Mouse (Mus musculus) gastrocnemius, postnatal 14 days (tissue): Measurements from ENCODE around the gene Patj. TPM values are rescaled to one million over a fixed set of nuclear protein-coding genes. Genes with fewer than 3 reads are reported as not detected.

Source experiments
- DNase-seq: peaks from one replicate; pipeline ENCODE4 v3.0.0; 2021; ENCODE audit warnings: mixed read lengths
- intact Hi-C: fragments of 180-260 bp; cut with DNase I; formaldehyde crosslinking; loops from one replicate; pipeline ENCODE4 v1.15.1; 2025; ENCODE audit warnings: low total_unique reads
- total RNA-seq, 2 experiments: library from RNA; stranded (reverse); gene quantifications; 2 replicates each; pipeline ENCODE4 v1.2.3; 2021

Gene Patj
- total RNA-seq, 2 experiments from 2014 or later: 1.9 to 2.7 TPM

- intact Hi-C loops: loop anchor here (10.0 kb wide), 2 partner anchors 695 to 875 kb away; no protein-coding TSS in a partner anchor
- no peak for DNase-seq
These were observed 43.8 kb downstream of the Patj start for GRCm38 (mm10) chr4:98439261-98440005.

GRCm38 (mm10) chr4:98441248-98441647 is 45.7 kb downstream of the Patj start:
- intact Hi-C loops: loop anchor here (10.0 kb wide), 2 partner anchors 696 to 876 kb away; no protein-coding TSS in a partner anchor
- no peak for DNase-seq

- intact Hi-C loops: loop anchor here (10.0 kb wide), 2 partner anchors 700 to 880 kb away; no protein-coding TSS in a partner anchor
- peak; percentile 31 for DNase-seq
These were observed 49.0 kb downstream of the Patj start for GRCm38 (mm10) chr4:98444437-98445139.

GRCm38 (mm10) chr4:98449564-98450263 is 54.1 kb downstream of the Patj start:
- intact Hi-C loops: loop anchor here (10.0 kb wide), 2 partner anchors 705 to 885 kb away; no protein-coding TSS in a partner anchor
- DNase-seq: no peak

- intact Hi-C loops: no loop called here
- no peak for DNase-seq
These were observed 54.7 kb downstream of the Patj start for GRCm38 (mm10) chr4:98450308-98450707.

- DNase-seq: no peak
- intact Hi-C loops: no loop called here
These were observed 55.2 kb downstream of the Patj start for GRCm38 (mm10) chr4:98450829-98451228.

GRCm38 (mm10) chr4:98451259-98451658 is 55.7 kb downstream of the Patj start:
- DNase-seq: no peak
- intact Hi-C loops: no loop called here

- intact Hi-C loops: no loop called here
- DNase-seq: no peak
These were observed 57.1 kb downstream of the Patj start for GRCm38 (mm10) chr4:98452725-98453124.

- no peak for DNase-seq
- intact Hi-C loops: no loop called here
These were observed 57.6 kb downstream of the Patj start for GRCm38 (mm10) chr4:98453231-98453630.

GRCm38 (mm10) chr4:98455352-98455751 is 59.8 kb downstream of the Patj start:
- intact Hi-C loops: no loop called here
- DNase-seq: no peak

- intact Hi-C loops: no loop called here
- no peak for DNase-seq
These were observed 60.3 kb downstream of the Patj start for GRCm38 (mm10) chr4:98455910-98456309.

GRCm38 (mm10) chr4:98461804-98462341 is 66.3 kb downstream of the Patj start:
- intact Hi-C loops: no loop called here

GRCm38 (mm10) chr4:98465476-98465875 is 69.9 kb downstream of the Patj start:
- no peak for DNase-seq
- intact Hi-C loops: no loop called here

More at GRCm38 (mm10) chr4:98461804-98462341, 66.3 kb downstream of the Patj start:
- DNase-seq: no peak

- no peak for DNase-seq
- intact Hi-C loops: no loop called here
These were observed 70.3 kb downstream of the Patj start for GRCm38 (mm10) chr4:98465886-98466285.

- intact Hi-C loops: no loop called here
- DNase-seq: no peak
These were observed 75.8 kb downstream of the Patj start for GRCm38 (mm10) chr4:98471376-98471775.

- peak; percentile 25 for DNase-seq
- intact Hi-C loops: no loop called here
These were observed 77.9 kb downstream of the Patj start for GRCm38 (mm10) chr4:98473491-98473890.

- no peak for DNase-seq
- intact Hi-C loops: no loop called here
These were observed 82.4 kb downstream of the Patj start for GRCm38 (mm10) chr4:98478005-98478404.

GRCm38 (mm10) chr4:98486475-98486874 is 90.9 kb downstream of the Patj start:
- intact Hi-C loops: no loop called here
- no peak for DNase-seq

- no peak for DNase-seq
- intact Hi-C loops: no loop called here
These were observed 91.3 kb downstream of the Patj start for GRCm38 (mm10) chr4:98486901-98487300.

GRCm38 (mm10) chr4:98489386-98489785 is 93.8 kb downstream of the Patj start:
- intact Hi-C loops: no loop called here
- DNase-seq: no peak
